Mouse (Mus musculus) liver, embryonic 11.5 days (tissue): ENCODE data around the gene Cxcl2. TPM values are rescaled to one million over a fixed set of nuclear protein-coding genes. Genes with fewer than 3 reads are reported as not detected.

Experiments used
- ATAC-seq: fragments of 200-750 bp; cut with Nextera tagmentation; replicated peaks from 2 replicates; pipeline ENCODE4 v1.8.0; 2017; ENCODE audit warnings: moderate number of reproducible peaks, mild to moderate bottlenecking, moderate TSS enrichment, moderate library complexity; ENCODE audit not compliant: low FRiP score
- DNase-seq: peaks from one replicate; pipeline ENCODE4 v3.0.0-alpha.2; 2017; ENCODE audit warnings: low spot score
- H3K27ac ChIP-seq: fragments of 300-500 bp; sonication (generic); 2 replicates; pipeline ENCODE4 v1.5.1; 2014; ENCODE audit warnings: mild to moderate bottlenecking, low read depth, low read length, control low read depth
- H3K27me3 ChIP-seq: fragments of 300-500 bp; sonication (generic); replicated peaks from 2 replicates; pipeline ENCODE4 v1.6.1; 2014; ENCODE audit warnings: low read length, mixed read lengths; ENCODE audit not compliant: control insufficient read depth, insufficient read depth
- H3K36me3 ChIP-seq: fragments of 300-500 bp; sonication (generic); 2 replicates; pipeline ENCODE4 v1.6.1; 2014; ENCODE audit warnings: mild to moderate bottlenecking, low read length, moderate library complexity, mixed read lengths; ENCODE audit not compliant: control insufficient read depth, insufficient read depth
- H3K4me1 ChIP-seq: fragments of 300-500 bp; sonication (generic); replicated peaks from 2 replicates; pipeline ENCODE4 v1.6.1; 2014; ENCODE audit warnings: low read length, mixed read lengths; ENCODE audit not compliant: control insufficient read depth, insufficient read depth
- H3K4me2 ChIP-seq: fragments of 300-500 bp; sonication (generic); 2 replicates; pipeline ENCODE4 v1.6.1; 2014; ENCODE audit warnings: mild to moderate bottlenecking, control low read depth, moderate library complexity
- H3K4me3 ChIP-seq: fragments of 300-500 bp; sonication (generic); 2 replicates; pipeline ENCODE4 v1.5.1; 2014; ENCODE audit warnings: low read depth, low read length, control low read depth
- H3K9ac ChIP-seq: fragments of 300-500 bp; sonication (generic); 2 replicates; pipeline ENCODE4 v1.6.1; 2014; ENCODE audit warnings: low read depth, low read length, control low read depth
- H3K9me3 ChIP-seq: fragments of 300-500 bp; sonication (generic); 2 replicates; pipeline ENCODE4 v1.6.1; 2016; ENCODE audit warnings: low read length, inconsistent platforms, mixed read lengths; ENCODE audit not compliant: control insufficient read depth
- WGBS: fragments of 180-500 bp; shearing (Covaris S2); extraction: QIAGEN DNeasy Blood & Tissue Kit; methylation state at CpG from one replicate; pipeline ENCODE4 v1.1.7; 2014; 5-methylcytosine and 5-hydroxymethylcytosine counted together
- polyA plus RNA-seq: library from polyadenylated mRNA; unstranded; fragments of >200 nt; fragmentation: Nextera tagmentation; extraction: Ambion mirVana; gene quantifications from 2 replicates; pipeline ENCODE4 v1.2.1, GENCODE M21; 2014

The Cxcl2 gene
- polyA plus RNA-seq, 1 experiment from 2014 or later: 0.22 TPM

GRCm38 (mm10) chr5:90900688-90901087, 3.0 kb upstream of the Cxcl2 start:
- Histone ChIP-seq H3K4me2 (no peak overlapping the region), H3K27me3 (peaks cover 10% of the 10 kb centered on the region), H3K36me3 (no peaks in the 10 kb centered on the region), H3K4me1 (no peaks in the 10 kb centered on the region; the same call in 1 of the 2 replicates), H3K4me3 (no peak overlapping the region), H3K9ac (no peak overlapping the region), H3K27ac (no peak overlapping the region), H3K9me3 (no peaks in the 10 kb centered on the region)
- WGBS: 74% methylated on average over 7 of the region's 7 CpGs
- no peak for ATAC-seq
- DNase-seq: no peak

- DNase-seq (no peak), ATAC-seq (no peak)
- H3K9ac ChIP-seq: no peak overlapping the region
- peaks cover 10% of the 10 kb centered on the region for H3K27me3 ChIP-seq
- H3K4me1 ChIP-seq: no peaks in the 10 kb centered on the region; the same call in 1 of the 2 replicates
- H3K9me3 ChIP-seq: no peaks in the 10 kb centered on the region
- H3K4me2 ChIP-seq: peak overlapping the region; percentile 59
- no peak overlapping the region for H3K27ac ChIP-seq
- no peaks in the 10 kb centered on the region for H3K36me3 ChIP-seq
- WGBS: 6% methylated on average over 10 of the region's 10 CpGs
- H3K4me3 ChIP-seq: no peak overlapping the region
Measured at GRCm38 (mm10) chr5:90902380-90903260, 1.1 kb upstream of the Cxcl2 start.

GRCm38 (mm10) chr5:90908983-90909382, 5.3 kb downstream of the Cxcl2 start:
- 1% methylated on average over 2 of the region's 2 CpGs for WGBS
- ATAC-seq: no peak; the same call in 1 of the 2 replicates
- no peaks in the 10 kb centered on the region for H3K9me3 ChIP-seq
- H3K36me3 ChIP-seq: no peaks in the 10 kb centered on the region
- peaks cover 2% of the 10 kb centered on the region for H3K27me3 ChIP-seq
- H3K4me3 ChIP-seq: no peak overlapping the region
- no peak overlapping the region for H3K4me2 ChIP-seq
- no peak overlapping the region for H3K27ac ChIP-seq
- no peak for DNase-seq
- no peaks in the 10 kb centered on the region for H3K4me1 ChIP-seq
- no peak overlapping the region for H3K9ac ChIP-seq

GRCm38 (mm10) chr5:90919495-90919894, 15.8 kb downstream of the Cxcl2 start:
- Histone ChIP-seq H3K27ac (no peak overlapping the region), H3K9ac (no peak overlapping the region), H3K9me3 (no peaks in the 10 kb centered on the region), H3K36me3 (no peaks in the 10 kb centered on the region), H3K4me3 (no peak overlapping the region), H3K4me1 (no peaks in the 10 kb centered on the region), H3K4me2 (no peak overlapping the region), H3K27me3 (no peaks in the 10 kb centered on the region)
- no peak for ATAC-seq
- WGBS: 69% methylated on average over 2 of the region's 2 CpGs
- DNase-seq: no peak

GRCm38 (mm10) chr5:90922958-90923357, 19.3 kb downstream of the Cxcl2 start:
- Histone ChIP-seq H3K4me1 (no peaks in the 10 kb centered on the region), H3K36me3 (no peaks in the 10 kb centered on the region), H3K9me3 (no peaks in the 10 kb centered on the region), H3K4me2 (no peak overlapping the region), H3K9ac (no peak overlapping the region), H3K4me3 (no peak overlapping the region), H3K27ac (no peak overlapping the region), H3K27me3 (no peaks in the 10 kb centered on the region)
- no peak for DNase-seq
- WGBS: 94% methylated on average over 4 of the region's 4 CpGs
- no peak for ATAC-seq

- ATAC-seq (peak; percentile 15; the same call in 1 of the 2 replicates), DNase-seq (no peak)
- peak overlapping the region; percentile 74 for H3K4me2 ChIP-seq
- 60% methylated on average over 2 of the region's 2 CpGs for WGBS
- peak overlapping the region; percentile 88 for H3K9ac ChIP-seq
- H3K36me3 ChIP-seq: no peaks in the 10 kb centered on the region
- H3K27me3 ChIP-seq: no peaks in the 10 kb centered on the region
- H3K4me3 ChIP-seq: peak overlapping the region; percentile 77
- peaks cover 3% of the 10 kb centered on the region; the same call in 1 of the 2 replicates for H3K4me1 ChIP-seq
- no peaks in the 10 kb centered on the region for H3K9me3 ChIP-seq
- peak overlapping the region; percentile 87; the same call in 1 of the 2 replicates for H3K27ac ChIP-seq
Measured at GRCm38 (mm10) chr5:90930546-90930945, 26.9 kb downstream of the Cxcl2 start.

GRCm38 (mm10) chr5:90930971-90931851, 27.5 kb downstream of the Cxcl2 start, which contains the start of gene Mthfd2l:
Mthfd2l (plus strand) TSS chr5:90931117.
- no peaks in the 10 kb centered on the region for H3K27me3 ChIP-seq
- peak within 1 kb of the TSS; percentile 77 for H3K4me3 ChIP-seq
- peak within 1 kb of the TSS; percentile 87 for H3K27ac ChIP-seq
- H3K4me1 ChIP-seq: peaks cover 3% of the 10 kb centered on the region; the same call in 1 of the 2 replicates
- under 1% methylated on average over 76 of the region's 79 CpGs for WGBS
- no peaks in the 10 kb centered on the region for H3K36me3 ChIP-seq
- peak; percentile 86 for DNase-seq
- no peaks in the 10 kb centered on the region for H3K9me3 ChIP-seq
- peak within 1 kb of the TSS; percentile 88 for H3K9ac ChIP-seq
- H3K4me2 ChIP-seq: peak within 1 kb of the TSS; percentile 74
- peak; percentile 99 for ATAC-seq

GRCm38 (mm10) chr5:90931911-90932310, 28.2 kb downstream of the Cxcl2 start:
- Histone ChIP-seq H3K4me3 (peak overlapping the region; percentile 77), H3K4me2 (peak overlapping the region; percentile 74), H3K27me3 (no peaks in the 10 kb centered on the region), H3K36me3 (no peaks in the 10 kb centered on the region), H3K9me3 (no peaks in the 10 kb centered on the region), H3K9ac (peak overlapping the region; percentile 88), H3K4me1 (peaks cover 3% of the 10 kb centered on the region; the same call in 1 of the 2 replicates), H3K27ac (peak overlapping the region; percentile 87)
- ATAC-seq: no peak; the same call in 1 of the 2 replicates
- DNase-seq: no peak
- 22% methylated on average over 6 of the region's 6 CpGs for WGBS
